Mouse (Mus musculus): Measurements from ENCODE around the gene Erich3.

DNA sequence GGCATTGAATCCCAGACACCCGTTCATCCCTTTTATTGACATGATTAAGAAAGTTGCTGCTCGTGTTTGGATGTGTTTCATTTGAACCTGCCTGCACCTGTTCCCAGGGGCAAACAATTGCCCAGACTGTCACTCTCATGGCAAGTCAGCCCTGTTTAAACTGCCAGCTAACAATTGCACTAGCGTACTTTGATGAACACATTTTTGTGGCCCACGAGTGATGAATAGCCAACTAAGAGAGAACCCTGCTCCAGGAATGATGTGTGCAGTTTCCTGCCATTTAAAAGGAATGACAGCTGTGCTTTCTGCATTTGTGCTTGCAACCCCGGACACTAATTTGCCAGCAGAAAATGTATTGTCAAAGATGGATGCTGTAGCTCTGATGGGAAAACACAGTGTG is 79.3 kb downstream of the Erich3 start:
- TF ChIP-seq CTCF (IDR thresholded peaks at IDR 0.05; ENCODE audit: low read depth, low read length) = no peak
- no peak for TF ChIP-seq TAL1 (conservative IDR thresholded peaks at IDR 0.05; ENCODE audit: low read depth, low read length)
